Mouse (Mus musculus) ES-CJ7 (cell line): Measurements from ENCODE around the gene Cavin1.

ENCODE experiments used
- DNase-seq: peaks from one replicate; pipeline ENCODE4 v3.0.0; 2011; ENCODE audit warnings: low read depth, low spot score

Cavin1 gene

GRCm38 (mm10) chr11:100957915-100958469, 12.7 kb downstream of the Cavin1 start:
- no peak for DNase-seq

GRCm38 (mm10) chr11:100957244-100957643, 13.4 kb downstream of the Cavin1 start:
- DNase-seq = peak; percentile 87

GRCm38 (mm10) chr11:100949540-100949939, 21.1 kb downstream of the Cavin1 start:
- DNase-seq = no peak

GRCm38 (mm10) chr11:100948317-100948716, 22.4 kb downstream of the Cavin1 start:
- DNase-seq = no peak

DNA sequence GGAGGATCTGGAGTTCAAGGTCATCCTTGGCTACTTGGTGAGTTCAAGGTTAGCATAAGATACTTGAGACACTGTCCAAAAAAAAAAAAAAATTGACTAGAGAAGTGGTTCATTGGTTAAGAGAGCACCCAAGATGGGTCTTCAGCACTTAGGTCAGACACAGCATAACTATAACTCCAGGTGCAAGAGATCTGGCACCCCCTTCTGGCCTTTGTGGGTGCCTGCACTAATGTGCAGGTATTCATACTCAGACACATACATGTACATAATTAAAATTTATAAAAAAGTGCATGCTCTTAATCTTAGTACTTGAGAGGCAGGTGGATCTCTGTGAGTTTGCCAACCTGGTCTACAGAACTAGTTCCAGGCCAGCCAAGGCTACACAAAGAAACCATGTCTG, 23.1 kb downstream of the Cavin1 start:
- DNase-seq = no peak

- DNase-seq = no peak
Observed at GRCm38 (mm10) chr11:100946862-100947261, 23.8 kb downstream of the Cavin1 start.

GRCm38 (mm10) chr11:100942388-100942787, 28.3 kb downstream of the Cavin1 start:
- DNase-seq = no peak

GRCm38 (mm10) chr11:100939512-100940151, 31.1 kb downstream of the Cavin1 start, which contains the start of gene Stat3:
TSS of gene Stat3 (minus strand) at chr11:100939540.
- peak; percentile 100 for DNase-seq

DNA sequence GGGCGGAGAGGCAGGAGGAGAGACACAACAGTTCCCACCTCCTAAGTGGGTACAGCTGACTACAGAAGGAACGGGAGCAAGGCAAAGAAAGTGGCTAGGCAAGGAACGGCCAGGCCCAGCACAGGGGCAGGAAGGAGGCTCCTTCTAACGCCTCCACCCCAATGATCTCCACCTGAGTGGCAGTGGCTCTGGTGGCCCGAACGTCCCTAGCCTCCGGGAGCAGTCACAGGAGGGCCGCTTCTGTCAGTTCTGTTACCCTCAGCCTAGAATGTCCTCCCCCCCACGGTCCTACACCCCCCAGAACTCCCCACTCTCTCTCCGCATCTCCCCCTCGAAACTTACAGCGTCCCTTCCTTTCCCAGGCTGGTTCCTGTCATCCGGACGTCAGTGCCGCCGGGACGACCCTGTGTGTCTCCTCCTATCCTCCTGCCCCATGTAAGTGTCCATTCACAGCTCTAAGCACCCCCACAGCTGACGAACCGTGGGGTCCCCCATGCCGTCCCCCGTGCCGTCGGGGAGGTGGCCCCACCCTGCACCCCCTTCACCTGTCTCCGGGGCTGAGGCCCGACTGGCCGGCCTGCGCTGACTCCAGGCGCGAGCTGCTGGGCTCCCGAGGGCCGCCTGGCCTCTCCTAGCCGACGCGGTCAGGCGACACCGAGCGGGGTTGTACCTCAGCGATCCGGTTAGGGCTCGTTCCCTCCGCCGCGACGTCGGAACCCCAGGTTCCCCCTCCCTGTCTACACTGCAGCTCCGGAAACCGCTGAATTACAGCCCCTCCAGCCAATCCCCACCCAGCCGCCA, 31.8 kb downstream of the Cavin1 start:
- peak; percentile 50 for DNase-seq

- DNase-seq = no peak
Observed at GRCm38 (mm10) chr11:100938112-100938511, 32.6 kb downstream of the Cavin1 start.

- DNase-seq = no peak
Observed at GRCm38 (mm10) chr11:100937295-100937694, 33.4 kb downstream of the Cavin1 start.

DNA sequence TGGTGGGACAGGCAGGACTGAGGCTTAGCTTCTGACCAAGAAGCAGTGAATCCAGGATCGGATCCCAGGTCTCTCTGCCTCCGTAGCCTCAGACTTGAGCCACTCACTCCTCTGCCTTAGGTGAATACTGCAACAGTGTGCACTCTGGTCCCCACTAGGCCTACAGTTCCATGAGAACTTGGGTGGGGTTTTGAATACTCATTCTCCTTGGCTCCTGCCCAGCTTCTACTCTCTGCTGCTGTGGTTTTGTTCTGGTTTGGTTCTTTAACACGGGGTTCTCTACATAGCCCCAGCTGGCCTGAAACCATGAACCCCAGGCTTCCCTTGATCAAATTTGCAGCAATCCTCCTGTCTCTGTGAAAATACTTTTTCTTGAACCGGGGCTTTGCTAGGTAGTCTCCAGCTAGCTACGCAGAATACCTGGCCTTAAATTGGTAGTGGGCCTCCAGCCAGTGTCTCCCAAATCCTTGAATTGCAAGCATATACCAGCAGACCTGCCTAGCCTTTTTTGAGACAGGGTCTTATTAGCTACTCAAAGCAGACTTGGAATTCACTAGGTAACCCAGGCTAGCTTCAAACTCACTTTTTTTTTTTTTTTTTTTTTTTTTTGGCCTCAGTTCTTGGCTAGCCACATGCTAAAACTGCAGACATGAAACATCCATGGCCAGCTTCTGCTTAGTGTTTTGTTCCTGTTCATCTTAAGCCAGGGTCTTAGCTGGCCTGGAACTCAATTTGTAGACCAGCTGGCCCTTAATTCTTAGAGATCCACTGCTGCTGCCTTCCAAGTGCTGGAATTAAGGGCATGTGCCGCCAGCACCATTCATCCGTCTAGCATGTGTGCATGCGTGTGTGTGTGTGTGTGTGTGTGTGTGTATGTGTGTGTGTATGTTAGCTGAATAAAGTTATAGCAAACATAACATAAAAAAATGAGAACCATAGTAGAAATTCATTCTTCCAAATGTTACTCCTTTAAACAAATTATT, 35.0 kb downstream of the Cavin1 start:
- peak; percentile 45 for DNase-seq

DNA sequence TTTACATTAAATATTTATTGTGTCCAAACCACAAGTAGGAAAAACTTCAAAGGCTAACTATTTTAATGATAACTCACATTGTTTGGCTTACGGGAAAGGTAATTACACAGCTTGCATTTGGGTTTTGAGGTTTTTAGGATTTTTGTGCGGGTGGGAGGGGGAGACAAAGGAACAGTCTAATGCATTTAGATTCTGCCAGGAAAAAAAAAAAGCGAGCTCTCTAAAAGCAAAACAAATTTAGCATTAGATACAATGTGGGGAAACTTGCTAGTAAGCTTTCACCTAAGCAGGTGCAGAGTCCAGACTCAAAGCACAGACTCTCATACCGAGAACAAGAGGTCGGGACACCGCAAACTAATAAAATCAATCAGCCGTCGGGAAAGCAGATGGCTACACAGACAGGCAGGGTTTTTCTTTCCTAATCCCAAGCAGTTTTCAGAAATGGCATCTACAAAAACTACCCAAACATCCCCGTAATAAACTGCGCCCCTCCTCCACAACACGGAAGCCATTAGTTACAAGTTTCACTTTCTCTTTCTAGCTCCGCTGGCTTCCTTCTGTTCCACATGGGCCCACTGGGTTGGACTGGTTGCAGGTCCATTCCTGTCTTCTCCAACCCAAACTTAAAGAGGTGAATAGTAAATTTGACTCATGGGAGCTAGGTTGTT, 39.3 kb downstream of the Cavin1 start:
- DNase-seq = no peak

DNA sequence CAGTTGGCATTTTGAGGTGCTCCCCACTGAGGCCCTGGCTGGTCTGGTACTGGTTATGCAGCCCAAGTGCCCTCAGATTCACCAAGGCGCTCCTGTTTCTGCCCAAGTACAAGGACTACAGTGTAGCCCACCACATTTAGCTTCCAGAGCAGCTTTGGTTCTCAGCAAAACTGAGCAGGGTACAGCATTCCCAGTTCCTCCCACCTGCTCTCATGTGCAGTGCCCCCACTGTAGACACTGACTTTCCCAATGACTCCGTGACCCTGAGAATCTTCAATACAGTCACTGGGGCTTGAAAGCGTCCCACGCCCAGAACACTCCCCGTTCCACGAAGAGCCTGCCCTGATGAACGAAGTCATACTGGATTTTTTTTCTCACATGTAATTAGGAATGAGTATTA, 40.1 kb downstream of the Cavin1 start:
- DNase-seq = no peak

DNA sequence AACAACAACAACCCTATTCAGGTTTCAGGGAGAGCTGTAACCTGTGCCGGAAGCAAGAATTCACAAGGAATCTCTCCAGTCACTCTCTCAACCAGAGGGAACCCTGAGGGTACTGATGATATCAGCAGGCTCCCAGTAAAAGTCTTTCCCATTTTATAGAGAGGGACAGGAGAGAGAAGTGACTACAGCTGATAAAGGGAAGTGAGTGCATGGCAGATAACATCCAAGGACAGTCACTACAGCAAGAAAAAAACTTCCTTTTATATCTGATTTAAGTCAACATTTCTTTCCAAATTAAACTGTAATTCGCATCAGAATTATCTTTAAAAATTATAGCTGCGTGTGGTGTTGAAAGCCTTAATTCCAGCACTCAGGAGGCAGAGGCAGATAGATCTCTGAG, 43.3 kb downstream of the Cavin1 start:
- DNase-seq = no peak

GRCm38 (mm10) chr11:100924386-100924919, 46.2 kb downstream of the Cavin1 start:
- no peak for DNase-seq

GRCm38 (mm10) chr11:100920887-100921624, 49.6 kb downstream of the Cavin1 start:
- no peak for DNase-seq

DNA sequence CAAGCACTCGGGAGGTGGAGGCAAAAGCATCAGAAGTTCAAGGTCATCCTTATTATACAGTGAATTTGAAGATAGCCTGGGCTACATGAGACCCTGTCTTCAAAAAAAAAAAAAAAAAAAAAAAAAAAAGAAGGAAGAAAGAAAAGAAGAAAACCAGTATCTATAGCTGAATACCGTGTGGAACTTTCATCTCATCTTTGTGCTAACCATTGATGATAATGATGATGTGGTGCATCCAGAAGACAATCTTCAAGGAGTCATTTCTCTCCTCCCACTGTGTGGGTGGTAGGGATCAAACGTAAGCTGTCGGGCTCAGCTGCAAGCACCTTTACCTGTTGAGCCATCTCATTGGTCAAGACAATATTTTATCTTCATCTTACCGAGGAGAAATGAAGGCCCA, 52.7 kb downstream of the Cavin1 start:
- DNase-seq = no peak

DNA sequence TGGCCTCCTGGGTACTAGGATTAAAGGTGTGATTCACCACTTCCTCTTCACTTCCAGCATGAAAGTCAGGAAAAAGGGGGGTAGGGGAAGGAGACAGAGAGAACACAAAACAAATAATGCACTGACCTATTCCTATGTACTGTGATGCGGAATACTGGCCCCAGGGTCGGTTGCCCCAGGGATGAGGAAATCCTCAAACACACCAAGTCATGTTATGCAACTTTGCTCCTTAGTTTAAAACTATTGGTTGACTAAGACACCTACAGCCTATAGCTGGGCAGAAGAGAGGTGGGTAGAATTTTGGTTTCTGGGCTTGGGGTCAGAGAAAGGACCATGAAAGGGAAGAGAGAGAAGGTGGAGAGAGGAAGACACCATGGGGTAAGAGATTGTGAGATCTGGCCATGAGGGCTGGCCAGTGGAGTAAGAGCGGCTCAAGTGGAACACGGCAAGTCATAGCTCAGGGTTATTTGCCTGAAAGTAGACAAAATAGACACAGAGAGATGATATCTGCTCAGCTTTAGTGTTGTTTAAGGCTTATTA, 54.2 kb downstream of the Cavin1 start:
- no peak for DNase-seq

GRCm38 (mm10) chr11:100915063-100915462, 55.6 kb downstream of the Cavin1 start:
- no peak for DNase-seq
